16 mouse cellular contexts compared by ENCODE assay signal in genomic region chr9:95125683-95126082, GRCm38 (mm10).
"Had no signal": no experiment of that assay in that cellular context is flagged by ENCODE, and none has a peak within 500 bp of the region (broad histone marks: within the 10 kb centered on the region; RNA-seq: fewer than 3 reads in every experiment).

No protein-coding gene starts in this region.

- H3K9me3 ChIP-seq: midbrain, embryonic 10.5 days; neural tube, embryonic 15.5 days had no signal

- H3K36me3 ChIP-seq: midbrain, embryonic 10.5 days; neural tube, embryonic 15.5 days had no signal

- H3K27me3 ChIP-seq: neural tube, embryonic 15.5 days had no signal

- DNase-seq: kidney, adult 9 months; kidney, postnatal 36 days; left cerebral cortex, postnatal 4 days; lung, adult 18-20 months; lung, postnatal 10 days; lung, postnatal 4 days; midbrain, embryonic 14.5 days; right cerebral cortex, adult 18-20 months; thymus, postnatal 4 days had no signal

- H3K9ac ChIP-seq: liver, embryonic 14.5 days; neural tube, embryonic 15.5 days had no signal

- H3K4me3 ChIP-seq: layer of hippocampus, adult 2 months; midbrain, embryonic 10.5 days; myocyte; neural tube, embryonic 15.5 days had no signal

- H3K27ac ChIP-seq: kidney, postnatal 0 days; layer of hippocampus, adult 2 months; liver, embryonic 14.5 days; midbrain, embryonic 10.5 days; neural tube, embryonic 15.5 days; stomach, postnatal 0 days had no signal

- H3K4me2 ChIP-seq: neural tube, embryonic 15.5 days had no signal
